Mouse (Mus musculus): ENCODE measurements around the gene Gja10. TPM values are rescaled to one million over a fixed set of nuclear protein-coding genes. Genes with fewer than 3 reads are reported as not detected.
A peak's percentile ranks its signal among the peaks of the same experiment; 100 is the strongest.

Gja10 gene
- total RNA-seq, 2 experiments from 2014 or later, result not detected

DNA sequence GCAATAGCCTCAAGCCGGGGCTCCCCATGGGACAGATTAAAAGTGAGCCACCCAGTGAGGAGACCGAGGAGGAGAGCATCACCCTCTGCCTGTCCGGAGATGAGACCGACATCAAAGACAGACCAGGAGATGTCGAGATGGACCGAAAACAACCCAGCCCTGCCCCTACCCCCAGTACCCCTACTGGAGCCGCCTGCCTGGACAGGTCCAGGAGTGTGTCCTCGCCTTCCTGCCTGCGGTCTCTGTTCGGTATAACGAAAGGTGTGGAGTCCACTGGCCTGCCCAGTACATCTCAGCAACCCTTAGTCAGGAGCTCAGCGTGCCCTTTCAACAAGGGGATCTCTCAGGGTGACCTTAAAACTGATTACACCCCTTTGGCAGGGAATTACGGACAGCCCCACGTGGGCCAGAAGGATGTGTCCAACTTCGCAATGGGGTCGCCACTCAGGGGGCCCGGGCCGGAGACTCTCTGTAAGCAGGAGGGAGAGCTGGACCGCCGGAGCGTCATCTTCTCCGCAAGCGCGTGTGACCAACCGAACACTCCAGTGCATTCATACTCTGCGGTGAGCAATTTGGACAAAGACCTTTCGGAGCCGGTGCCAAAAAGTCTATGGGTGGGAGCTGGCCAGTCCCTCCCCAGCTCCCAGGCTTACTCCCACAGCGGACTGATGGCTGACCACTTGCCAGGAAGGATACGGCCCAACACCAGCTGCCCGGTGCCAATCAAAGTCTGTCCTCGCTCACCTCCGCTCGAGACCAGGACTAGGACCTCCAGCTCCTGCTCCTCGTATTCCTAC lies 40.0 kb downstream of the Gja10 start:
- DNase-seq (ENCODE audit: low spot score in 2 of 2), result no peak
- intact Hi-C loops (cut with DNase I), result loop anchor here (5.0 kb wide), 1 partner anchor 320 kb away; no protein-coding TSS in a partner anchor

GRCm38 (mm10) chr4:32561555-32562095 lies 40.9 kb downstream of the Gja10 start:
- DNase-seq (ENCODE audit: low spot score in 2 of 2), result peak; percentile 59 to 75
- intact Hi-C loops (cut with DNase I), result loop anchor here (5.0 kb wide), 1 partner anchor 319 kb away; no protein-coding TSS in a partner anchor

DNA sequence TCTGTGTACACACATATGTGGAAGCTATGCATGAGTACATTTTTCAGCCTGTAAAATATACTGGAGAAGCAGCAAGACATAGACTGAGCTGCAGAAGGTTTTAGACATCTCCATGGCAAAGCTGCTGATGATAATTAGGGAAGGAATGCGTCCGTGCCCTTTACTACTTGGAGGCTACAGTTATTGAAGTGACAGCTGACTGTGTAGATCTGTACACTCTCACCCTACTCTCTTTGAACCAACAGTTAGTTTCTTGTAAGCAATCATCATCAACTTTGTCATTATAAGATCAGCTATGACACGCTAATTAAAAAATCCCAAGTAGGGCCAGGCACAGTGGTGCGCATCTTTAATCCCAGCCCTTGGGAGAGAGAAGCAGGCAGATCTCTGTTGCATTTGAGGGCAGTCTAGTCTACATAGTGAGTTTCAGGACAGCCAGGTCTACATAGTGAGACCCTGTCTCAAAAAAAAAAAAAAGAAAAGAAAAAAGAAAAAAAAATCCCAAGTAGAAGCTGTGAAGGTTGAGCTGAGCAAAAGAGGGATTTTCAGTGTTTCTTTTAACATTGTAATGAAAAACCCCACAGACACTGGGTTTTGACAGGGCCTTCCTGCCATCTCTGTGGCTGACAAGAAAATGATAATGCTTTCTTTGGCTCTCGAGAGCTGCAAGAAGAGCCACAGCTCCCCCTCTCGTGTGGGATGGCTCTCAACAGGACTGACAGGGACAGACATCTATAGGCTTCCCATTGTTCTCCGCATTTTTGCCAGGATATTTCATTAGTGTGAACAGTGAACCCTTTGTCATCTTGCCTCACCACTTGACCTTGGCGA lies 41.6 kb downstream of the Gja10 start:
- peak in 1 of 2 experiments; percentile 37 for DNase-seq (ENCODE audit: low spot score in 2 of 2)
- intact Hi-C loops (cut with DNase I), result loop anchor here (5.0 kb wide), 1 partner anchor 319 kb away; no protein-coding TSS in a partner anchor

DNA sequence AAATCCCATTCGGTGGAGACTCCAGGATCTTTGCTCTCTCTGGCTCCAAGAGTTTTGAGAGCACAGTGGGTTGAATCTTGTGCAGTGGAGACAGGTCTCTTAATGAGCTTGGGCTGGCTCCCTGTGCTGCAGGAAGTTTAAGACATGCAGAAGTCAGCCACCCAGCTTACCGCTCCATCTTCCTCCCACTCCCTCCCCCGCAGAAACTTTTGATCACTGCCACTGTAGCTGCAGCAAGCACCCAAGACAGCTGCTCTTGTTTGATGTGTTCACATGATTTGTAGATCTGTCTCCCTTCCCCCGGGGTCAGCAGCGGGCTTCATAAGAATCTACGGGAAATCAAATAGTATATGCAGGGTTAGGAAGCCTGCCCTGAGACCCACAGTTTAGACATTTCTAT lies 42.3 kb downstream of the Gja10 start:
- intact Hi-C loops (cut with DNase I), result loop anchor here (5.0 kb wide), 1 partner anchor 318 kb away; no protein-coding TSS in a partner anchor

DNA sequence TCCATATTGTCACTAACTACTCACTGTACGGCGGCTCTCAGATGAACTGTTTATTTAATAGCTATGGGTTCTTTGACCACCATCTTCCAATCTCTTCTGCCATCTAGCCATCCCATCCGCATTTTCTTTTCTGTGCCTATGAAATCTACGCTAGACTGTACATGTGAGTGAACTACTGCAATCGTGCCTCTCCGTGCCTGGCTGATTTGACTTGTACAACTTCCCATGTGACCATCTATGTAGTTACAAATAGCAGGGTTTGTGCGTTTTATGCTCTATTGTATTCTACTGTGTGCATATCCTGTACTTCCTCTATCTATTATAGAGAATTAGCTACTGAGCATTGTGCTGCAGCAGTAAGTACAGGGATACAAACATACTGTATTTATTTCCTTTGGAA lies 47.1 kb downstream of the Gja10 start:
- intact Hi-C loops (cut with DNase I), result no loop called here
- no peak for DNase-seq (ENCODE audit: low spot score in 2 of 2)

More for the DNA sequence above, 42.3 kb downstream of the Gja10 start:
- DNase-seq (ENCODE audit: low spot score in 2 of 2), result peak; percentile 21 to 54

DNA sequence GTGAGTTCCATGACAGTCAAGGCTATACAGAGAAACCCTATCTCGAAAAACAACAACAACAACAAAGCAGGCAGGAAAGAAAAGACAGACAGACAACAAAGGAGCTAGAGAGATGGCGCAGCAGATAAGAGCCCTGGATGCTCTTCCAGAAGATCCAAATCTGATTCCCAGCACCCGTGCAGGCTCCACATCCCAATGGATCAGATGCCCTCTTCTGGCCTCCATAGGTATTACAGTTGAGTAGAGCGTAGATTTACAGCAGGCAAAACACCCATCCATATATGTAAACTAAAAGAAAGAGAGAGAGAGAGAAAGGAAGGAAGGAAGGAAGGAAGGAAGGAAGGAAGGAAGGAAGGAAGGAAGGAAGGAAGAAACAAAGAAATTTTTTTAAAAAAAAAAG lies 51.2 kb downstream of the Gja10 start:
- intact Hi-C loops (cut with DNase I), result no loop called here

DNA sequence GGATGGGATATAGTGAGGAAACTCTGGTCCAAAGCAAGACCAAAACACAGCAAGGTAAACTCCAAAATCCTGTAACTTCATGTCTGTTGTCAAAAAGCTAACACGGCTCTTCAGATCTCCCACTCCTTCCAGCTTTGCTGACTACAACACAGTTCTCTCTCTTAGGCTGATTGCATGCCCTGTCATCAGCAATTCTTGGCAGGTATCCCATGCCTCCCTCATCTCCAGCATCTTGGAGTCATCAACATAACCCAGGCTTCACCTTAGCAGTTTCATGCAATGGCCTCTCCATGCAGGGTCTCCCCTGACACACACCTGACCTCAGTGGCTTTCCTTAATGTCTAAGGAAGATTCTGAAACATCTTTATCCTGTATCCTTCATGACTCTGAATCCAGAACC lies 53.4 kb downstream of the Gja10 start:
- no peak for DNase-seq (ENCODE audit: low spot score in 2 of 2)
- intact Hi-C loops (cut with DNase I), result no loop called here

More for the DNA sequence above, 51.2 kb downstream of the Gja10 start:
- no peak for DNase-seq (ENCODE audit: low spot score in 2 of 2)

Other genes with a start within 250 kb of the Gja10 start
- 1 to 10 TPM; 9.5 to 9.7 TPM for gene Casp8ap2, start 12.7 kb upstream of the Gja10 start, total RNA-seq (2021)
- gene Mdn1, start 54.4 kb upstream of the Gja10 start, total RNA-seq (2021), result 10 to 100 TPM; 29.9 to 34.0 TPM
- gene Lyrm2, start 197.5 kb upstream of the Gja10 start, total RNA-seq (2021), result 10 to 100 TPM; 31.8 to 33.0 TPM